Mouse (Mus musculus): Measurements from ENCODE around the gene Gm10392. TPM values are rescaled to one million over a fixed set of nuclear protein-coding genes. Genes with fewer than 3 reads are reported as not detected.
A peak's percentile ranks its signal among the peaks of the same experiment; 100 is the strongest.

Gm10392 gene
- polyA plus RNA-seq, 1 experiment from 2014 or later = 0.14 TPM

DNA sequence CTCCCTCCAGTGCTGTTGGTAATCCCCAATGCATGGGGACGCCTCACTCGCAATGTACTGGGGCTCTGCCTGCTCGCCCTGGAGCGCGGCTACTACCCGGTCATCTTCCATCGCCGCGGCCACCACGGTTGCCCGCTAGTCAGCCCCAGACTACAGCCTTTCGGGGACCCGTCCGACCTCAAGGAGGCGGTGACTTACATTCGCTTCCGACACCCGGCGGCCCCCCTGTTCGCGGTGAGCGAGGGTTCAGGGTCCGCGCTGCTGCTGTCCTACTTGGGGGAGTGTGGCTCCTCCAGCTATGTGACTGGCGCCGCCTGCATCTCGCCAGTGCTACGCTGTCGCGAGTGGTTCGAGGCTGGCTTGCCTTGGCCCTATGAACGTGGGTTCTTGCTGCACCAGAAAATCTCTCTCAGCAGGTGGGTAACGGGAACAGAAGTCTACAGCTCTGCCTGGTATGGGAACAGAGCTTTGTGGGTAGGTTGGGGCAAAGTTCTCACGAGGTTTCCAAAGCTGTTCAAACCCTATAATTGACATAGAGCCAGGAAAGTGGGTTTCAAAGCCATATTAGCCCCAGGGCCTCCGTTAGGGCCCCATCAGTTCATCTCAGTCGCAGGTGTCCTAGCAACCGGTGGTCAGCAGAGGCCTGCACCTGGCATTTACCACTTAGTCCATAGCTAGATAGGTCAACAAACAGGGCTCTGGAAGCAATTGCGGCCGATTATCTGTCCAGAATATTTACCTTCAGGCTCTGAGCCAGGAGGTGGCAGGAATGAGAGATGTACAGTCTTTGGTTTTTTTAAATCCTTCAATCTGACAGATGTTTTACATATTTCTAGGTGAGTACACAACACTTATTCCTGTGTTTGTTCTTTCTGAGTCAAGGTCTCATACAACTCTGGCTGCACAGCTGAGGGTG is 3.1 kb downstream of the Gm10392 start, which contains the start of gene Trp53i13:
Gene Trp53i13, minus strand, starts transcription at position 344 of the 916 bp plus-strand sequence.
- Histone ChIP-seq H3K9me3 (replicated peaks) (no peaks in the 10 kb centered on the region), H3K27ac (0 out of 2 replicates have a peak within 1 kb of the TSS, but pooled peaks have one; percentile 30), H3K9ac (peak within 1 kb of the TSS; percentile 51), H3K4me1 (peaks cover 49% of the 10 kb centered on the region), H3K27me3 (peaks cover 24% of the 10 kb centered on the region), H3K4me2 (replicated peaks) (peak within 1 kb of the TSS; percentile 87), H3K4me3 (peak within 1 kb of the TSS; percentile 45), H3K36me3 (no peaks in the 10 kb centered on the region)
- ATAC-seq (ENCODE audit: low FRiP score) = no peak
- 6% methylated on average over 39 of the region's 39 CpGs for WGBS

DNA sequence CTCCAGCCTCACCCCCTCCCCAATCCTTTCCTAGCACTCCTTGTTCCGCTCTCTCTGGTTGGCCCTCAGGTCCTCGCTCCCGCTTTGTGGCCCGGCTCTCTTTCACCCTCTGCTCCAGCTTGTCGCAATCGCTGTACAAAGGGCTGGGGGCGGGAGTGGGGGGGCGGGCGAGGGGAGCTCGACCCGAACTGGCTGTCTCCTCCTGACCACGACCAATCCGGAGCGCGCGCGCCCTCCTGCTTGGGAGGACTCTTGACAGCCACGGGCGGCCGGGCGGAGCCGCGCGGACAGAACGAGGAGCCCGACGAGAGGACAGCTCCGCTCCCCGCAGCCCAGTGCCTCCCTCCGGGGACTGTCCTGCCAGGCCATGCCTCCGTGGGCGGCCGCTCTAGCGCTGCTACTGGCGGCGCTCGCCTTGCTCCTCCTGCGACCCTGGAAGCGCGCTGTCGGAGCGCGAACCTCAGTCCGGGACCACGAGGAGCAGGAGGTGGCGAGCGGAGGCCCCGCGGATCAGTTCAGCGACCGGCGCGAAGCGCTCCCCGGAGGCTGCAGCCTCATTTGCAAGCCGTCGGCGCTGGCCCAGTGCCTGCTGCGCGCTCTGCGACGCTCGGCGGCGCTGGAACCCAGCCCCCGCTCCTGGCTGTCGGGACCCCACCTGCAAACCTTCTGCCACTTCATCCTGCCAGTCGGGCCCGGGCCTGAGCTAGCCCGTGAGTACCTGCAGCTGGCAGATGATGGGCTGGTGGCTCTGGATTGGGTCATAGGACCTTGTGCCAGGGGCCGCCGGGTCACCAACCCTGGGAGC is 4.0 kb downstream of the Gm10392 start, which contains the start of gene Abhd15:
Gene Abhd15, plus strand, starts transcription at position 290 of the 805 bp plus-strand sequence.
- H3K9me3 ChIP-seq (replicated peaks) = no peaks in the 10 kb centered on the region
- H3K36me3 ChIP-seq = no peaks in the 10 kb centered on the region
- peaks cover 24% of the 10 kb centered on the region for H3K27me3 ChIP-seq
- H3K27ac ChIP-seq = 0 out of 2 replicates have a peak within 1 kb of the TSS, but pooled peaks have one; percentile 30
- WGBS = under 1% methylated on average over 69 of the region's 72 CpGs
- peaks cover 46% of the 10 kb centered on the region for H3K4me1 ChIP-seq
- ATAC-seq (ENCODE audit: low FRiP score) = peak; percentile 61
- H3K4me3 ChIP-seq = peak within 1 kb of the TSS; percentile 62
- H3K4me2 ChIP-seq (replicated peaks) = peak within 1 kb of the TSS; percentile 93
- H3K9ac ChIP-seq = peak within 1 kb of the TSS; percentile 51

DNA sequence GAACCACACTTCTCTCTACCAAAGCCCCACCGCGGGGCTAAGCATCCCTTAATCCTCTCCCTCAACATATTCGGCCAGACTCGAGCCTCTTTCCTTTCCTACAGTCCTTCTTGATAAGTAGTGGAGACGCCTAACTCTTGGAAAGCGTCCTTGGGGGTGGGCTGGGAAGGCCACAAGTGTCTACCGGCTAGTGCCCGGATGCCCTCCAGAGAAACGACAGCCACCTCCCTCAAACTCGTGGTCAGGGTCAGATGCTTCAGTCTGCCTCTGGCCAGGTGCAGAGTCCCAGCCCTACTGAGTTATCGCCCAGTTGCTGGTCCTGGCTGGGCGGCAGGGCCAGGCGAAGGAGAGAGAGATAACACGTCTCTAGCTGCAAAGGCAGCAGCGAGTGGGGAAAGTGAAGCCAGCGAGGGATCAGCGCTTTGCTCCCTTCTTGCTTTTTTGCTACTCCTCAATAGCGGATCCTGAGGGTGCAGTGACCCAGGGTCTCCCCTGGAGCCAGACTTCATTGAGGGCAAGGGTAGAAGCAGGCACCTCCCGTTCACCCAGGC is 4.6 kb downstream of the Gm10392 start:
- H3K9me3 ChIP-seq (replicated peaks) = no peaks in the 10 kb centered on the region
- ATAC-seq (ENCODE audit: low FRiP score) = no peak
- peak overlapping the region; percentile 45 for H3K4me3 ChIP-seq
- 6% methylated on average over 19 of the region's 19 CpGs for WGBS
- H3K27me3 ChIP-seq = peaks cover 24% of the 10 kb centered on the region
- H3K36me3 ChIP-seq = no peaks in the 10 kb centered on the region
- peak overlapping the region; percentile 87 for H3K4me2 ChIP-seq (replicated peaks)
- H3K4me1 ChIP-seq = peaks cover 46% of the 10 kb centered on the region
- 0 out of 2 replicates have a peak overlapping the region, but pooled peaks have one; percentile 30 for H3K27ac ChIP-seq
- peak overlapping the region; percentile 51 for H3K9ac ChIP-seq

DNA sequence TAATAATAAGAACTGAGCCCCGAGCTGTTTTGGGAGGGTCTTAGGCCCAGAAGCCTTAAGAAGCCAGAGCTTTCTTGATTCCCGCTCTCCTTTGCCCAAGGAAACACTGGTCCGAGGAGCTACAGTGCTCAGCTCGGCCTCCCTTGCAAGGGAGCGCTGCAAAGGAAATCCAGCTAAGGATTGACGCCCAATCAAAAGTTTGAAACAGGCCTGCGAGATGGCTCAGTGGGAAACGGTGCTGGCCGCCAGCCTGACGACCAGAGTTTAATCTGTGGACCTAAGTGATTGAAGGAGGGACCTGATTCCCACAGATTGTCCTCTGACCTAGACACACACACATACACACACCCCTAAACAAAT is 5.2 kb downstream of the Gm10392 start:
- ATAC-seq (ENCODE audit: low FRiP score) = no peak
- Histone ChIP-seq H3K4me1 (peaks cover 46% of the 10 kb centered on the region), H3K27ac (no peak overlapping the region), H3K9ac (no peak overlapping the region), H3K27me3 (peaks cover 24% of the 10 kb centered on the region), H3K9me3 (replicated peaks) (no peaks in the 10 kb centered on the region), H3K36me3 (no peaks in the 10 kb centered on the region), H3K4me2 (replicated peaks) (peak overlapping the region; percentile 93), H3K4me3 (peak overlapping the region; percentile 62)
- WGBS = 6% methylated on average over 10 of the region's 10 CpGs

DNA sequence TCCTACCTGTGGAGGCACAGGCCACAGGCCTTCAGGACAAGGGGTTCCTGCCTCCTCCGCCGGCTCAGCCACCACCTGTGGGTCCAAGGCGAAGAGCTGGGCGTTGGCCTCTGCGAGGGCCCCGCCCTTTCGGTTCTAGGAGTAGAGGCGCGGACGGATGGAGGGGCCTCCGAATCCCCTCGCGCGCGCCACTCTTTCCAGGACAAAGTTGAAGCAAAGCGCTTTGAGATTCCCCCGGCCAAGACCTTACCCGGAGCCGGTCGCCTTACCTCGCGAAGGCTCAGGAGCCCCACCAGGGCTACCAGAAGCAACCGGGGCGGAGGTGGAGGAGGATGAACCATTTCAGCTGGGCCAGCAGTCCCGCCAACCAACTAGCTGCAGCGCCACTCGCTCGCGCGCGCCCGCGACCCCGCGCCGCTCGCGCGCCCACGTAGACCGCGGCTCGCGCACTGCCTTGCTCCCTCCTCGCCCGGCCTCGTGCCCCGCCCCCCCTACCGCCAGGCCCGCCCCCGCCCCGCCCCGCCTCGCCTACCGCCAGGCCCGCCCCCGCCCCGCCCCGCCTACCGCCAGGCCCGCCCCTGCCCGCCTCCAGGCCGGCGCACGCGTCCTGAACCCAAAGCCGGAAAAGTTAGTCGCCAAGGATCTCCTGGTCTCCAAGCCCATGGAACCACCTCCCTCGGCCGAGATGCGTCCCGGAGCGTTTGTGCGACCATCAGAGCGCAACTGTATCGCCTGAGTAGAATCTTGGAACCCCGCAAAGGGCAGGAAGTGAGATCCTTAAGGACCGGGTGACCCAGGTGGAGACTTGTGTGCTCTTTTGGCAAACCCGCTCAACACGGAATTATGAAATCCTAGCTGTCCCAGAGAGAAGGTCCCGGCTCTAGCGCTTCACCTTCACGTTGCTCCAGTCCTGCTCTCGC is 5.8 kb downstream of the Gm10392 start:
- H3K27ac ChIP-seq = peak overlapping the region; percentile 32; the same call in 1 of the 2 replicates
- H3K9me3 ChIP-seq (replicated peaks) = no peaks in the 10 kb centered on the region
- ATAC-seq (ENCODE audit: low FRiP score) = peak; percentile 60
- no peaks in the 10 kb centered on the region for H3K36me3 ChIP-seq
- H3K4me3 ChIP-seq = peak overlapping the region; percentile 62
- peak overlapping the region; percentile 93 for H3K4me2 ChIP-seq (replicated peaks)
- H3K27me3 ChIP-seq = peaks cover 24% of the 10 kb centered on the region
- peaks cover 50% of the 10 kb centered on the region for H3K4me1 ChIP-seq
- under 1% methylated on average over 70 of the region's 84 CpGs for WGBS
- peak overlapping the region; percentile 75 for H3K9ac ChIP-seq

DNA sequence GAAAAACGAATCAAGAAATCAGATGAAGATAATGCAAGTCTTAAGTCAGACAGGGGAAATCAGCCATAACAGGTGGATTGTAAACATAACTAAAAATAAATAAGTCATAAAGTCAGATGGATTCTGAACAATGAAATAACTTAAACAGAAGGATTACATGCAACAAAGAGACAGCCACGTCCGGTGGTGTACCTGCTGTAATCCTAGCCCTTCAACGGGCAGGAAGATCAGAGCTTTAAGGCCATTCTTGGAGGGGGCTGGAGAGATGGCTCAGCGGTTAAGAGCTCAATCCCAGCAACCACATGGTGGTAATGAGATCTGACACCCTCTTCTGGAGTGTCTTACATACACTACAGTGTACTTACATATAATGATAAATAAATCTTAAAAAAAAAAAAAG is 7.7 kb downstream of the Gm10392 start:
- peaks cover 43% of the 10 kb centered on the region for H3K4me1 ChIP-seq
- peaks cover 15% of the 10 kb centered on the region for H3K27me3 ChIP-seq
- no peak overlapping the region for H3K4me2 ChIP-seq (replicated peaks)
- H3K4me3 ChIP-seq = no peak overlapping the region
- no peak for ATAC-seq (ENCODE audit: low FRiP score)
- no peak overlapping the region for H3K9ac ChIP-seq
- peaks cover 11% of the 10 kb centered on the region for H3K36me3 ChIP-seq
- H3K27ac ChIP-seq = no peak overlapping the region
- no peaks in the 10 kb centered on the region for H3K9me3 ChIP-seq (replicated peaks)
- WGBS = 80% methylated on average over 5 of the region's 5 CpGs

DNA sequence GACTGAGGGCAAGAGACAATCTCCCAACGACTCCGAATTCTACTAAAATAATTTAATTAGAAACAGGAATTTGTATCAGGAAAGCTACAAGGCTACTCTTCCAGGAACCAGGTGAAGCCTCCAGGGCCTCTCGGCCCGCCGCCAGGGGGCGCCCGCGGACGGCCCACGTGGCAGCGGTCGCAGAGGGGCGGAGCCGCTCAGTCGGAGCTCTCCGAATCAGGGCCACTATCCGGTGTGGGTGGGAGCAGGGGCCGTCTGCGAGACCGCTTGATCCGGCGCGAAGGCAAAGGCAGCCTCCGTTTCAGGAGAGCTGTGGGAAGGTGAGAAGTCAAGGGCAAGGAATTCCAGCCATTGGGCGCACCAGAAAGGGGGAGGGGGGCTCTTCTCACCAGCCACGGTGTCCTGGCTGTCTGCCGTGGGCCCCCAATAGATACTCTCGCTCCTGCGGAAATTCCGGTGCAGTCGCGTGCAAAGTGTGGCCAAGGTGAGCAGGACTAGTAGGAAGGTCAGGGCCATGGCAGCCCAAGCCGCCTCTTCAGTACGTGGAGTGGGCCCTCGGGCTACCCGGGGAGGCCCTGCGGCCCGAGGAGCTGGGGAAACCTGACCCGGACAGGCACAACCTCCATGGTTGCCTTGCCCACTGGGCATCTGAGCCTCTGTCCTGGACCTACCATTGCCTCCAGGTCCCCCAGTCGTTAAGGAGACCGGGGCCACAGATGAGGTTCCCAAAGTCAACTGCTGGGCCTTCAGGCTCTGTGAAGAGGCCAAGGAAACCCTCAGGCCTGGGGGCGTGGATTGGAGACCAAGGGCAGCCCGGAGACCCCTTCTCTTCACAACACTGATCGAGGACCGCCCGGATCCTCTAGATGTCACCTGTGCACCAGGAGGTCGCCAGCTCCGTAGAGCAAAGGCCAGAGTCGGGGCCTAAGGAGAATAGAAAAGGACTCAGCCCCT is 10.7 kb downstream of the Gm10392 start:
- WGBS = 20% methylated on average over 49 of the region's 49 CpGs
- Histone ChIP-seq H3K9me3 (replicated peaks) (no peaks in the 10 kb centered on the region), H3K4me2 (replicated peaks) (peak overlapping the region; percentile 60), H3K27me3 (no peaks in the 10 kb centered on the region), H3K27ac (no peak overlapping the region), H3K4me1 (peaks cover 14% of the 10 kb centered on the region), H3K9ac (peak overlapping the region; percentile 59), H3K36me3 (peaks cover 41% of the 10 kb centered on the region), H3K4me3 (peak overlapping the region; percentile 27)
- peak; percentile 55; the same call in 1 of the 2 replicates for ATAC-seq (ENCODE audit: low FRiP score)

DNA sequence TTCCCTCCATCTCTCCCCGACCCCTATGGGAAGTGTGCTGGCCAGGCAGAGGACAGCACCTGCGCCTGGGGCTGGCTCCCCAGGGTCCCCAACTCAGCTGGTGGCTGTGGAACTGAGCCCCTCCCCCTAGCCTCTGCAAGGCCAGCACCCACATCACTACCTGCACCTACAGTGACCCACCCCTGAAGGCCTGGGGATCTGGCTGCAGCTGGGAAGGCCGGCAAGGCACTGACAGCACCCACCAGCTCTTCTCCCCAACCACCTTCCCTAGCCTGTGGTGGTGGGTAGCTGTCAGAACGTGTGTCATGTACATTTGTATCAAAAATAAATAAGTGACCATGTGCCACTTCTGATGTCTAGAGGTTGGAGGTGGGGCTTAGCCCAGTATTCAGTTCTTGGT is 11.6 kb downstream of the Gm10392 start:
- Histone ChIP-seq H3K4me1 (peaks cover 9% of the 10 kb centered on the region), H3K27ac (no peak overlapping the region), H3K4me2 (replicated peaks) (no peak overlapping the region), H3K27me3 (no peaks in the 10 kb centered on the region), H3K36me3 (peaks cover 51% of the 10 kb centered on the region), H3K9ac (no peak overlapping the region), H3K9me3 (replicated peaks) (no peaks in the 10 kb centered on the region), H3K4me3 (no peak overlapping the region)
- ATAC-seq (ENCODE audit: low FRiP score) = 0 out of 2 replicates have a peak, but pooled peaks have one; percentile 13
- WGBS = 74% methylated on average over 4 of the region's 4 CpGs

DNA sequence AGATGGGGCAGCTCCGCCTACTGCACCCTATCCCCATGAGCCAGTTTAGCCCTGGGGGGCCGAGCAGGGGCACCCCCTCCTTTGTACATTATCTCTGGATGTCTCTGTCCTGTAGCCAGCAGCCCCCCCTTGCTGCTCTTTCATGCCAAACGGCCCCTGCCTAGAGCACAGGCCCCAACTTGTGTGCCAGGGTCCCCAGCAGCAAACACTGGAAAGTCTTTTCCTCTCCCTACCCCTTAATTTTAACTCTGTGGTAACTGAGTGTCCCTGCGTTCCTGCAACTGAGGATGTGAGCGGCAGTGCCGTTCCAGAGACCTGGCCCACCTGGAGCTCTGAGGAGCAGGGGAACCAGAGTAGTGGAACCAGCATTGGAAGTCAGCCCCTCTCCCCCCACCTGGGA is 12.1 kb downstream of the Gm10392 start:
- Histone ChIP-seq H3K4me1 (peaks cover 6% of the 10 kb centered on the region), H3K27me3 (no peaks in the 10 kb centered on the region), H3K9ac (no peak overlapping the region), H3K4me3 (no peak overlapping the region), H3K4me2 (replicated peaks) (no peak overlapping the region), H3K27ac (no peak overlapping the region), H3K36me3 (peaks cover 51% of the 10 kb centered on the region), H3K9me3 (replicated peaks) (no peaks in the 10 kb centered on the region)
- 89% methylated on average over 6 of the region's 6 CpGs for WGBS
- no peak for ATAC-seq (ENCODE audit: low FRiP score)

DNA sequence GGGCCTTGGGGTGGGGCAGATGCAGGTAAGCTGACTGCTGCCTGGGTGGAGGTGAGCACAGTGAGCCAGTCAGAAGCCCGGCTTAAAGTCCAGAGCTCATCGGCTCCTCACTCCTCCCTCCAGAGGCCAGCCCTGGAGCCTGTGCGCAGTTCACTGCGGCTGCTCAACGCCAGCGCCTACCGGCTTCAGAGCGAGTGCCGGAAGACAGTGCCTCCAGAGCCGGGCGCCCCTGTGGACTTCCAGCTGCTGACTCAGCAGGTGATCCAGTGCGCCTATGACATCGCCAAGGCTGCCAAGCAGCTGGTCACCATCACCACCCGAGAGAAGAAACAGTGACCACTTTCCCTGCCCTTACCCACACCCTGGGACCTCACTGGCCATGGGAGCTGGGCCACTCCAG is 12.7 kb downstream of the Gm10392 start:
- Histone ChIP-seq H3K9me3 (replicated peaks) (no peaks in the 10 kb centered on the region), H3K4me2 (replicated peaks) (no peak overlapping the region), H3K9ac (no peak overlapping the region), H3K4me1 (peaks cover 7% of the 10 kb centered on the region), H3K27ac (no peak overlapping the region), H3K4me3 (no peak overlapping the region), H3K36me3 (peaks cover 51% of the 10 kb centered on the region), H3K27me3 (no peaks in the 10 kb centered on the region)
- no peak for ATAC-seq (ENCODE audit: low FRiP score)
- WGBS = 86% methylated on average over 14 of the region's 14 CpGs
